Mouse (Mus musculus): ENCODE measurements around the gene 1700092M07Rik.

- TF ChIP-seq EP300 (IDR thresholded peaks at IDR 0.05; ENCODE audit: low read depth) = no peak
- TF ChIP-seq CTCF (IDR thresholded peaks at IDR 0.05; ENCODE audit: low read depth) = no peak
Measured at GRCm38 (mm10) chr19:8705026-8705708, 35.4 kb upstream of the 1700092M07Rik start.

Data from liver, embryonic 14.5 days (tissue).